Mouse (Mus musculus): Measurements from ENCODE around the gene Tmem231. TPM values are rescaled to one million over a fixed set of nuclear protein-coding genes. Genes with fewer than 3 reads are reported as not detected.
A peak's percentile ranks its signal among the peaks of the same experiment; 100 is the strongest.
"Not testable (repeated sequence)": the region's sequence is repeated elsewhere in the genome, so short reads cannot be mapped to it uniquely, and the experiment has no call there.

Tmem231 gene
- total RNA-seq, 2 experiments from 2014 or later, result 0.90 to 1.1 TPM

DNA sequence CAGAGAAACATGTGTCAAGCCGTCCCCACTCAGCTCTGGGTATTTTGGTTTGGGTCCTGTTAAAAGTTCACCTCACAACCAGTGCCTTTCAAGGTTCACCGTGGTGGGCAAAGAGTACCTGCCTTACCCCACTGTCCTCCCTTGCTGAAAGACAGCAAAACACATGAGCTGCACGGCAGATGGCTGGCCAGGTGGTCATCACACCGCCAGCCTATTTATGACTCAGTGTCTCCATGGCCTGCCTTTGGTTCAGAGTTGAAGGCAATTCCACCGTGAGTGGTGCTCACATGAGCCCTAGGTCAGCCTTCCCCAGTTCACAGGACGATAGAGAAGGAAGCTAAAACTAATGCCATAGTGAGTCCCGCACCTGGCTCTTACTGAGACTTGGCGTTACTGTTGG is 14.3 kb upstream of the Tmem231 start:
- no peak for DNase-seq

DNA sequence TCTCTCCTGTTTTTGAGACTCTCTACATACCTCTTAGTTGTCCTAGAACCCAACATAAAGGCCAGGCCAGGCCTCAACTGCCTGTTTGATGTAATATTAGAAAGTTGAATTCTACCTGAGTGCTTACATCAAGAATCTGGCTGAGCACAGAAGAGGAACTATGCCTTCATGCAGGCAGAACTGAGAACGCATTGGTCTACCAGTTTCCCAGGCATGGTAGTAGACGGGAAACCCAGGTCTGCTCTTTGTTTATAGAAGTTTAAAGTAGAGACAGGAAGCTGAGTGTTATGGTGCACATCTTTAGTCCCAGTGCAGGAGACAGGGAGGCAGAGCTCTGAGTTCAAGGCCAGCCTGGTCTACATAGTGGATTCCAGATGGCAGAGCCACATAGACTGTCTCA is 13.5 kb upstream of the Tmem231 start:
- DNase-seq, result no peak

DNA sequence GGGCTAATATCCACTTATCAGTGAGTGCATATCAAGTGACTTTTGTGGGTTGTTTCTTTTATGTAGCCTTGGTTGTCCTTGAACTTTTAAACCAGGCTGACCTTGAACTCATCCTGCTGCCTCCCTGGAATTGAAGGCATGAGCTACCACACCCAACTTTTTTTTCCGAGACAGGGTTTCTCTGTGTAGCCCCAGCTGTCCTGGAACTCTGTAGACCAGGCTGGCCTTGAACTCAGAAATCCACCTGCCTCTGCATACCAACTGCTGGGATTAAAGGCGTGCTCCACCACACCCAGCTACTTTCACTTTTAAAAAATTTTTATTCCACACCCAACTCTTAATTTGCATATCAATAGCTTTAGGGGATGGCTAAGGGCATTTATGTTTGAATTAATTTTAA is 9.9 kb upstream of the Tmem231 start:
- DNase-seq, result no peak

DNA sequence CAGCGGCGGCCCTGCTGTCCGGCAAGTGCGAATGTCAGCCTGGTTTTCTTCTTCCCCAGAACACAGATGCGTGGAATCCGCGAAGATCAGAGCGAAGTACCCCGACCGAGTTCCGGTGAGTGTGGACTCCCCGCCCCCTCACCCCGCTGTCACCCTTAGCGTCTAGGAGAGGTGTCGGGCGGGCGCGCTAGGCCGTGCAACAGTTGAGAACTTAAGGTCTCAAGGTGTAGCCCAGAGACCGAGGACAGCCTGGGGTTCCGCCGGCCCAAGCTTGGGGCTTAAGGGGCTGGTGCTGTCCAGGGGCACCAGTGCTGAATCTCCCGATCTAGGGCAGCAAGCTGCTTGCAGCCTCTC is 7.4 kb upstream of the Tmem231 start:
- DNase-seq, result peak; percentile 17

DNA sequence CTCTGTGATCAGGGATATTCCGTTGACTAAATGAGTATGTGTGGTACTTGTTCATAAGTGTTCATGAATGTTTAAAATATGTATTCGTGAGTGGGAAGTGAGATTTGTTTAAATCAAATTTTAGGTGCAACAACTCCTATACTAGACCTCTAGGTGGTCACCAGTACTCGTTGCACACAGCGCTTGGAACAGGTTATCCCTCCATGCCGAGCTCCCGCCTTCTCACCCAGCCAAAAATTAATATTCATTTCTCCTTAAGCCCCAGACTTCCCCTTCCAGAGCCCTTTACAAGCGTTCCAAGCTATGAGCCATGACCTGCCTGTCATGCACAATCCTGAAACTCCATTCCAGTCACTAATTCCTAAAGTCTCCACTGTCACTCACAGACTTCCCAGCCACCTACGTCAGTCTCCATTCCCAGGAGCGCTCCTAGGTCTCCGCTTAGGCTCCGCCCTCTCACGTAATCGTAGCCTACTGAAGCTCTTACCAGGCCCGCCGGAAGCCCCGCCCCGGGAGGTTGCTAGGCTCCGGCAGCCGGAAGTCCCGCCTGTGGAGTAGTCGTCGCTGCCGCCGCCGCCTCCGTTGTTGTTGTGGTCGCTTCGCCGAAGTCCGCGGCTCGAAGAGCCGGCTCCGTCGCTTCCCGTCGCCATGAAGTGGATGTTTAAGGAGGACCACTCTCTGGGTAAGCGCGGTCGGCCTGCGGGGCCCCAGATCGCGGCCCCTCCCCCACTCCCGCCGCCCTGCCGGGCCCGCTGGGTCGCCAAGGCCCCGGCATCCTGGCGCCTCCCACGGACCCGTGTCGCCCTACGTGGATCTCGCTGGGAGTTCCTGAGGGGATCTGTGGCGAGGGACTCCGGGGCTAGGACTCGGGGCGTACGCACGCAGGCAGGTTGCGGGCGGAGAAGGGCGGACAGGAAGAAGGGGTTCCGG is 6.8 kb upstream of the Tmem231 start, which contains the start of gene Gabarapl2:
TSS of gene Gabarapl2 (plus strand) at position 533 of the 930 bp plus-strand sequence.
- peak; percentile 96 for DNase-seq

DNA sequence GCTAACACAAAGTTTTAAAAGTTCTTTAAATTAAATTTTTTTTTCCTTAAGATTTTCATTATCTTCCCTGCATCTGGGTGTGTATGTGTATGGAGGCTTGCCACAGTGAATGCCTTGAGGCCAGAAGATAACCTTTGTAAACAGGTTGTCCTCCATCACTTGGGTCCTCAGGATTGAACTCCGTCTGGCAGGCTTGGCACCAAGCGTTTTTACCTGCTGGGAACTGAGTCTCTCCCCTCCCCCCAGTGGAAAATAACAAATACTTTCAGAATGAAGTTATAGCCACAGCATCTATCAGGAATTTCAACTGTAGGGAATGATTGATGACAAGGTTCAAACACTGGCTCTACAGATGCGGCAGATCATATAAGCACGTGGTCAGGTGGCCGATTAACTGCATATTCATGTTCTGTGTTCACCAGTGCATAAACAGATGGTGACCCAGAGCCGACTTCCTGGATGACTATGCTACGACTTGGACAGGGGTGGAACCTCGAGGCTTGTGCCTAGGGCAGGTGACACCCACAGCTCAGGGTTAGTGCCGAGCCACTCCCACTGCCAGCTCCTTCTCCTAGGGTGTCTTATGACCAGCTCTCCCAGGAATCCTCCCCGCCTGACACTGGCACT is 5.9 kb upstream of the Tmem231 start:
- peak; percentile 33 for DNase-seq

DNA sequence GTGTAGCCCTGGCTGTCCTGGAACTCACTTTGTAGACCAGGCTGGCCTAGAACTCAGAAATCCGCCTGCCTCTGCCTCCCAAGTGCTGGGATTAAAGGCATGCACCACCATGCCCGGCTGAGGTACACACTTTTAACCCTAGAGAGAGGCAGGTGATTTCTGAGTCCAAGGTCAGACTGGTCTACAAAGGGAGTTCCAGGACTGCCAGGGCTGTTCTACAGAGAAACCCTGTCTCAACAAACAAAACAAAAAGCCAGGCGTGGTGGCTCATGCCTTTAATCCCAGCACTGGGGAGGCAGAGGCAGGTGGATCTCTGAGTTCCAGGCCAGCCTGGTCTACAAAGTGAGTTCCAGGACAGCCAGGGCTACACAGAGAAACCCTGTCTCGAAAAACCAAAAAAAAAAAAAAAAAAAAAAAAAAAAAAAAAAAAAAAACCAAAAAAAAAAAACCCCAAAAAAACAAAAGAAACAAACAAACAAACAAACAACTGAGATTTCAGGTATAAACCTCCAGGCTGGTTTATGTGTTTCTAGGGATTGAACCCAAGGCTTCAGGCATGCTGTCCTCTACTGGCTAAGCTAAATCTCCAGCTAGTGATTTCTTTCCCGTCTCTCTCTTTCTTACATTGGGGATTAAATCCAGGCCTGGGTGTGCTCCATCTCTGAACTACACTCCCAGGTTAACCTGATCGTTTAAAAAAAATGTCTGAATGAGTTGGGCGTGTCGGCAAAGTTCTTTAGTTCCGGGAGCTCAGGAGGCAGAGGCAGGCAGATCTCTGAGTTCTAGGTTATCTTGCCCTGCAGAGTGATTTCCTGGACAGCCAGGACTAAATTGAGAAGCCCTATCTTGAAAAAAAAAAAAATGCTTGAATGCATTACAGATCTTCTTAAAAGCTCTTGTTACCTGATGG is 4.7 kb upstream of the Tmem231 start:
- not testable (repeated sequence) for DNase-seq

DNA sequence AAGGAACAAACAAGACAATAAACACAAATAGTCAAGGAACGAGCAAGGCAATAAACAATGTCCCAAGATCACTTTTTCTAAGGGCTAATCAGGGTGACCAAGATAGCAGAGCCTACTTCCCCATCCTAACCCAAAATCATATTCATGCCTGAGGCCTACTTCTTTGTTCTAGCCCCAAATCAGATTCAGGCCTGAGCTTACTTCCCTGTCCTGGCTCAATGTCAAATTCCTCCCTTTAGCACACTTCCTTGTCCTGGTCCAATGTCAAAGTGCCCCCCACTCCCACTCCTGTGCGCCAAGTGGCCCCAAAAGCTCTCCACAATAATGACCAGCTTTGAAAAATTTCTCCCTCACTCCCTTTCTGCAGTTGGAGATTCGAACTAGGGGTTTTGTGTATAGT is 3.5 kb upstream of the Tmem231 start:
- DNase-seq, result no peak

DNA sequence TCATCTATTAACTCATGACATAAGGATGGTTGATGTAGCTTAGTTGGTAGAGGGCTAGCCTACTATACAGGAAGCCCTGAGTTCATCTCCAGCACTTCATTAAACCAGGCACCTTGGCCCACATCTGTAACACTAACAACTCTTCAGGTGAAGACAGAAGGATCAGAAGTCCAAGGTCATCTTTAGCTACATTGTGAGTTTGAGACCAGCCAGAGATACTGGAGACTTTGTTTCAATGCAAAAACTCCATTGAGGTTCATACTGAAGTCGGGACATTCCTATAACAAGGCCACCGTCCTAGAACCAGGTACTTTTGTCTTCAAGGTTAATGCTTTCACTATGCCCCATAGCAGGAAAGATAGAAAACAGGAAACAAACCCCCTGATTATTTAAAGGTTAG is 520 bp upstream of the Tmem231 start:
- DNase-seq, result no peak

DNA sequence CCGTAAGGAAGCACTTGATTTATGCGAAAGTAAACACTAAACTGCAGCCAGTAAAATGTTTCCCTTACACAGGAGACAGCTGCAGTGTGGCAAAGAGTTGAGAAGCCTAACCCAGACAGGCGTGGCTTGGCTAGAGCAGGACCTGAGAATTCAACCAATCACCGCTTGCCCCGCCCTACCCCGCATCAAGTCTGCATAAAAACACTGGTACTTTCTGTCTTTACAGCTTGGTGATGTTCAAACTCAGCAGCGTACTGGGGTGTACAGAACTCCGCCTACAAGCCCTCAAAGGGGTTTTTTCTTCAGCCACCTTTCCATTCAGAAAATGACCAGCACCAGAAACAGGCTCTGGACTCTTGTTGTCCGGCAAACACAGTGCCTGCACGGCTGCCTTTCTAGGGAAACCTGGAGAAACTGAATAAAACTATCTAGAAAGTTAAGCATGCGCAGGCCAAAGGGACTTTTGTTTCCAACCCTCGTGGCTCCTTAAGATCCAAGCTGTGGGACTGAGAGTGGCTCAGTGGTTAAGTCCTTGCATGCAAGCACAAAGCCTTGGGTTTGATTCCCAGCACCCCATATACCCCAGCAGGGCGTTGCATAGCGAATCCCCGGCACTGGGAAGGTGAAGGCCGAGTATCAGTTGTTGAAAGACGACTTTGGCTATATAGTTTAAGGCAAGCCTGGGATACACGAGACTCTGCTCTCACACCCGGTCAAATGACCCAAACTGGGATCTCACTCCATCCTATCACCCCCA is 923 bp downstream of the Tmem231 start:
- peak; percentile 68 for DNase-seq

DNA sequence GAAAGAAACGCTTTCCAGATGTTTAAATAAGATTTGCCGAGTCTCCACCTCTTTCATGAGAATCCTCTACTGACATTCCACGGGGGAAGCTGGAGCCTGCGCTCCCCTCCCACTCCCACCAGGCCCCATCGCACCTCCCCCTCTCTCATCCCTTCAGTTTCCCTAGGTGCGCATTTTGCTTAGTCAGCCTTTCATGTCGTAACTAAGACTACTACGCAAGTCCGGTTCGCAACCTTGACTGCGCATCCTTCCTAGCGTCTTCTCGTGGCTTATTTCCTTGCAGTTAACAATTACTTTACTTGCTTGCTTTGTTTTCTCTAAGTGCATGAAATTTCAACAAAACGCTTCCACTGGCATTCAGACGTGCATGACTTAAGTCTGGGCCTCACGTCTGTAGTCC is 2.0 kb downstream of the Tmem231 start:
- no peak for DNase-seq

DNA sequence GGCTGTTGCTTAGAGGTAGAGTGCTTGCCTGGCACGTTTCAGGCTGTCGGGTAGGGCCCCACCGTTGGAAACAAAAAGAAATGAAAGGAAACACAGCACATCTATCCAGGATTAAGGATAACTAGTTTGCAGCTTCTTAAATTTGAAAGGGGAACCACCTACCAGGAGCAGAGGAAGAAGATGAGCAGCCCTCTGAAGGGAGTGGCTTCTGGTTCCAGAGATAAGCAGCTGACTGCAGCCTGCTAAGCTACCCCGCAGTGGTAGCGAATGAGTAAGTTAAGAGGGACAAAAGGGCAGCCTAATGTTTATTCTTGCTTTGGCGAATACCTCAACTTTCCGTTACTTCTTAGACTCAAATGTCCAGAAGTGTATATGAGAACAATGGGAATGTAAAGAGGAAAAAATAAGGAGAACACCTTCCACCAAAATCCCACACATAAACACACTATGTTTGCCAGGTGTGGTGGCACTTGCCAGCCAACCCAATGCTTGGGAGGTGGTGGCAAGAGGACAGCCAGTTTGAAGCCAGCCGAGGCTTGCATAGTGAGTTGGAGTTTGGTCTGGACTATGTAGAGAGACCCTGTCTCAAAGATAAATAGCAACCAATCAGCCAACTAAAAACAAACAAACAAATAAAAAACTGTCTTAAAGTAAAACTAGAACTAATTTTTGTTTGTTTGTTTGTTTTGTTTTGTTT is 3.9 kb downstream of the Tmem231 start:
- no peak for DNase-seq

DNA sequence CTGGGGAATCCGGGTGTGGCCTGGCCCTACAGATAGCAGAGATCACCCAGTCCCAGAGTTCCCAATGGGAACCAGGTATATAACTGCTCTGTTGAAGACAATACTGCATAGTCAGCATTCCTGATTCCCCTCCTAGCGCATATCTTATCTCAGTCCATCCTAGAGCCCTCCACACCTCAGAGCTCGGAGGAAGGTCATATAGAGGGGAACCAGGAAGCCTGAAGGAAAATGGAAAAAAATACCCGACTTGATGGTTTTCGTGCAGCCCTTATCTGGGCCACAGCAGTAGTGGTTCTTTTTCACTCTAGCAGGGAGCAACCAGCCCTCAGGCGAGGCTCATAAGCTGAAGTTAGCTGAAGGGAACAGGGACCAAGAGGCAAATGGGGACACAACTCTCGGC is 8.7 kb downstream of the Tmem231 start:
- no peak for DNase-seq

DNA sequence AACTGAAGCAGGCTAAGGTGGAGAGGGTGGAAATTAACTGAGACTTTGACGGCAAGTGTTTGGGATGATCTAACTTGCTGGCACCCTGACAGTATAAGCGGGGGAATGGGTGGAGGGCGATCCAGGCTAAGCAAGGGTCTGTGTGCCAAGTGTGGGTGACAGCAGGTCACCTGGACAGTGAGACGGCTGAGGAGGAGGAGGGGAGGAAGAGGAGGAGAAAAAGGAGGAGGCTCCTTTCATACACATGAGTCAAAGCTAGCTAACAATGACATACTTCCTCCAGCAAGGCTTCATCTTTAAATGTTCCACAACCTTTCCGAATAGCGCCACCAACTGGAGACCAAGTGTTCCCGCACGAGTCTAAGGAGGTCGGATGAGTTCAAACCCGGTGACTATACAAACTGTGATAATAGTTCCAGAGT is 10.3 kb downstream of the Tmem231 start:
- peak; percentile 36 for DNase-seq

DNA sequence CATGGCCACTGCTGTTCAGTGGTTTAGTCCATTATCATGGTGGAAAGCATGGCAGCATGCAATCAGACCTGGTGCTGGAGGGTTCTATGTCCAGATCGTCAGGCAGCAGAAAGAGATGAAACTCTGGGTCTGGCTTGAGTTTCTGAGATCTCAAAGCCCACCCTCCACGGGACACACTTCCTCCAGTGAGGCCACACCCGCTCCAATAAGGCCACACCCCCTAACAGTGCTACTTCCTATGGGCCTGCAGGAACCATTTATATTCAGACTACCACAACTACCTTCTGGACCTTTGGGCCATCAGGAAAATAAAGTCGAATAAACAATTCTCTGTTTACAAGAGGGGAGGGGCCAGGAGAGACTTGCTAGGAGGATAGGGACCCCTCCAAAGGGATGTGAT is 12.7 kb downstream of the Tmem231 start:
- no peak for DNase-seq

DNA sequence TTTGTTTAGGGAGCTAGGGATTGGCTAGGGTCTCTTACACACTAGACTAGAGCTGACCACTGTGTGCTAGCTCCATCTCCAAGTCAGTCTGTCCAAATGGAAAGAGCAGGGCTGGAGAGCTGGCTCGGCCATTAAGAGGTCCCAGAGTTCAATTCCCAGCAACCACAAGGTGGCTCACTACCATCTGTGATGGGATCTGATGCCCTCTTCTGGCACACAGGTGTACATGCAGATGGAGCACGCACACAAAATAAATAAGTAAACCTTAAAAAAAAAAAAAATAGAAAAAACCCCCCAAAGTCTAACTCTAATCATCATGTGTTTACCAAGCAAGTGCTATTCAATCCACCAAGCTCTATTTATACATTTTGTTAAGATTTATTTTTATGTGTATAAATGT is 14.0 kb downstream of the Tmem231 start:
- DNase-seq, result no peak

DNA sequence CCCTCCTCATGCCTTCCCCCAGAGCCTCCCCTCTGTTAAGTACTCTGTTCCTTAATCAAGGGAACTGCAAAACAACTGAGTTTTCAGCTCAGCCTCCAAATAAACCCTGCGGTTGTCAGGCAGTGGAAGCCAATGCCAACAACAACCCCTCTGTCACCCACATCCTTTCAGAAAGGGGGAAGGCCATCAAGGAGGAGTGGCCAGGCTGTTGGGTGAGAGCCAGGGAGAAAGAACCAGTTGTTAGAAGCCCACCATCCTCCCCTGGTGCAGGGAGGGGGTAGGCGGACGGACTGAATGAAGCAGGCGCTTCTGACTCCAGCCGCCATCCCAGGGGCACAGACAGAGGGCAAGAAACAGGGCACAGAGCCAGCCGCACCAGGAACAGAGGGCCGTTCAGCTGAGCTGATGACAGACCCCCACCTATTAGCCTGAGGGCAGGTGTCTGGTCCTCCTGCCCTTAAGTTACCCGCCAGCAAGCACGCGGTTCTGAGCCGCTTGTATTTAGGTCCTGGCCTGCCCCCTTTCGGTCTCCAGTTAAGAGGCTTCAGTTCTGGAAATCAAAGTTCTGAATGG is 20.7 kb downstream of the Tmem231 start:
- no peak for DNase-seq

DNA sequence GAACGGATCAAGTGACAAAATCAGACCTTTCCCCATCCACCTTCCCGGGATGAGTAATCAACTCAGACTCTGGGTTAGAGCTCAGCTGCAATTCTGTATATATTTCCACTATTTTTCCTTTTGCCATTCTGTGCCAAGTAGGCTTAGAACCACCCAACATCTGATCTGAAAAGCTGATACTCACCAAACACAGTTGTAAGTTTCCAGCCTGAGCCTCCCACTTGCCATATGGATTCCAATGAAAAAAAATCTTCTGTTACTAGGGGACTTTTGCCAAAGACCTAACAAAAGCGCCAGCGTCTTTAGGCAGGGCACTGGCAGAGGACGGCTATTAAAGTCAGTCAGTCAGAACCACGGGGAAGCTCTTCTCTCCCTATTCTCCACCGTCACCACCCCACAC is 22.1 kb downstream of the Tmem231 start:
- DNase-seq, result no peak

DNA sequence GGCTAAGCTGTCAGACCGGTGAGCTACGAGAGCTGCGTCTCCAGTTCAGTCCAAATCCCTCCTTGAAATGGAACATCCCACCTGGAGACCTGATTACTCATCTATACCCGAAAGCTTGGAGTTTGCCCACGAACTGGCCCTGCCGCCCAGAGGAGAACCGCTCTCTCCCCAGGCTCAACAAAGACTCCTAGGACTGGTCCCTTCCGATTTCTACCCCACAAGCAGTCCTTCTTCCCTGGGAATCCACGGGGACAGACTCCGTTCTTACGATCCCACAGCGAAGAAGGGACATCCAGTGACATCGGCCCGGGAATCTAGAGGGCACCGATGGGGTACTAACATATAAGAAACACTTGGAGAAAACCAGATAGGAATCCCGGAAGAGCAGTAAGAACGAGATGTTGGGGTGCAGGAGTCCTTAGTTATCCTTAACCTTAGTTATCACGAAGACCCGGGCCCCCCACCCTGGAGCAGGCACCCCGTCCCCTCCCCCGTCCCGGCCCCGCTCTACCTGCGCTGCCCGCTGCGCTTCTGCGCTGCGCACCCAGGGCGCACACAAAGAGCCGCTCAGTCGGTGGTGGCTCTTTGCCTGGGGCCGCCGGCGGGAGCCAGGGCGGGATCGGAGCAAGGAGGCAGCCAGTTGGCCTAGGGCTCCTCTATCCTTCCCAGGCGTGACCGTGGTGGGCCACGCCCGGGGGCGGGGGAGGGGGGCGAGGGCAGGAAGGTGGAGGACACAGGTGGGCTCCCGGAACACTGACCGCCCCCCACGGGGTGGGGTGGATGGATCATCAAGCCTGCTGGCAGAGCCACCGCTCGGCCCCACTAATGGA is 23.8 kb downstream of the Tmem231 start, which contains the start of gene Chst5:
TSS of gene Chst5 (minus strand) at position 827 of the 830 bp plus-strand sequence.
- DNase-seq, result no peak
